Mouse (Mus musculus) embryonic facial prominence, embryonic 15.5 days (tissue): ENCODE measurements around the gene Sdc1. TPM values are rescaled to one million over a fixed set of nuclear protein-coding genes. Genes with fewer than 3 reads are reported as not detected.

ENCODE experiments used
- ATAC-seq: fragments of 200-750 bp; cut with Nextera tagmentation; 2 replicates; pipeline ENCODE4 v1.8.0; 2017; ENCODE audit warnings: low read depth, moderate TSS enrichment; ENCODE audit not compliant: insufficient number of reproducible peaks, low FRiP score, low TSS enrichment
- H3K27ac ChIP-seq: fragments of 300-500 bp; sonication (generic); replicated peaks from 2 replicates; pipeline ENCODE4 v1.5.1; 2015; ENCODE audit warnings: mild to moderate bottlenecking, inconsistent platforms
- H3K27me3 ChIP-seq: fragments of 300-500 bp; sonication (generic); 2 replicates; pipeline ENCODE4 v1.6.1; 2015; ENCODE audit warnings: inconsistent platforms
- H3K36me3 ChIP-seq: fragments of 300-500 bp; sonication (generic); 2 replicates; pipeline ENCODE4 v1.6.1; 2015; ENCODE audit warnings: mild to moderate bottlenecking, inconsistent platforms
- H3K4me1 ChIP-seq: fragments of 300-500 bp; sonication (generic); 2 replicates; pipeline ENCODE4 v1.6.1; 2015; ENCODE audit warnings: inconsistent platforms
- H3K4me2 ChIP-seq: fragments of 300-500 bp; sonication (generic); replicated peaks from 2 replicates; pipeline ENCODE4 v1.6.1; 2015; ENCODE audit warnings: mild to moderate bottlenecking, inconsistent platforms
- H3K4me3 ChIP-seq: fragments of 300-500 bp; sonication (generic); replicated peaks from 2 replicates; pipeline ENCODE4 v1.5.1; 2015; ENCODE audit warnings: mild to moderate bottlenecking, inconsistent platforms
- H3K9ac ChIP-seq: fragments of 300-500 bp; sonication (generic); 2 replicates; pipeline ENCODE4 v1.6.1; 2015; ENCODE audit warnings: inconsistent platforms
- H3K9me3 ChIP-seq: fragments of 300-500 bp; sonication (generic); replicated peaks from 2 replicates; pipeline ENCODE4 v1.6.1; 2016; ENCODE audit warnings: inconsistent platforms
- WGBS: fragments of 180-500 bp; shearing (Covaris S2); methylation state at CpG from one replicate; pipeline ENCODE4 v1.1.7; 2015; 5-methylcytosine and 5-hydroxymethylcytosine counted together
- polyA plus RNA-seq: library from polyadenylated mRNA; unstranded; fragments of >200 nt; fragmentation: Nextera tagmentation; extraction: Ambion mirVana; gene quantifications from 2 replicates; pipeline ENCODE4 v1.2.1, GENCODE M21; 2015

Gene Sdc1
- polyA plus RNA-seq, 1 experiment from 2014 or later, result 181 TPM

GRCm38 (mm10) chr12:8829032-8829660 lies 58.0 kb downstream of the Sdc1 start:
- no peak for ATAC-seq
- no peaks in the 10 kb centered on the region for H3K9me3 ChIP-seq
- no peaks in the 10 kb centered on the region for H3K36me3 ChIP-seq
- H3K27ac ChIP-seq, result no peak overlapping the region
- no peaks in the 10 kb centered on the region for H3K27me3 ChIP-seq
- H3K9ac ChIP-seq, result no peak overlapping the region
- H3K4me2 ChIP-seq, result no peak overlapping the region
- H3K4me3 ChIP-seq, result no peak overlapping the region
- H3K4me1 ChIP-seq, result peaks cover 8% of the 10 kb centered on the region; the same call in 1 of the 2 replicates
- WGBS, result 70% methylated on average over 13 of the region's 13 CpGs

- Histone ChIP-seq H3K9ac (no peak overlapping the region), H3K36me3 (no peaks in the 10 kb centered on the region), H3K27me3 (no peaks in the 10 kb centered on the region), H3K4me3 (no peak overlapping the region), H3K4me2 (no peak overlapping the region), H3K4me1 (peaks cover 8% of the 10 kb centered on the region; the same call in 1 of the 2 replicates), H3K9me3 (no peaks in the 10 kb centered on the region), H3K27ac (no peak overlapping the region)
- ATAC-seq, result no peak
- 86% methylated on average over 5 of the region's 5 CpGs for WGBS
Measured at GRCm38 (mm10) chr12:8829661-8830040, 58.5 kb downstream of the Sdc1 start.

GRCm38 (mm10) chr12:8830967-8831635 lies 60.0 kb downstream of the Sdc1 start:
- 64% methylated on average over 6 of the region's 6 CpGs for WGBS
- no peak overlapping the region for H3K4me2 ChIP-seq
- ATAC-seq, result no peak
- H3K4me3 ChIP-seq, result no peak overlapping the region
- no peak overlapping the region for H3K27ac ChIP-seq
- no peaks in the 10 kb centered on the region for H3K9me3 ChIP-seq
- no peaks in the 10 kb centered on the region for H3K27me3 ChIP-seq
- H3K36me3 ChIP-seq, result no peaks in the 10 kb centered on the region
- H3K9ac ChIP-seq, result no peak overlapping the region
- H3K4me1 ChIP-seq, result no peaks in the 10 kb centered on the region

- Histone ChIP-seq H3K4me1 (no peaks in the 10 kb centered on the region), H3K9ac (no peak overlapping the region), H3K27me3 (no peaks in the 10 kb centered on the region), H3K4me3 (no peak overlapping the region), H3K27ac (no peak overlapping the region), H3K4me2 (no peak overlapping the region), H3K9me3 (no peaks in the 10 kb centered on the region), H3K36me3 (no peaks in the 10 kb centered on the region)
- WGBS, result 79% methylated on average over 6 of the region's 6 CpGs
- no peak for ATAC-seq
Measured at GRCm38 (mm10) chr12:8831710-8832109, 60.6 kb downstream of the Sdc1 start.

GRCm38 (mm10) chr12:8840782-8841325 lies 69.7 kb downstream of the Sdc1 start:
- Histone ChIP-seq H3K4me3 (no peak overlapping the region), H3K4me1 (0 out of 2 replicates have a peak, but pooled peaks cover 9% of the 10 kb centered on the region), H3K36me3 (no peaks in the 10 kb centered on the region), H3K4me2 (no peak overlapping the region), H3K9me3 (no peaks in the 10 kb centered on the region), H3K9ac (no peak overlapping the region), H3K27me3 (no peaks in the 10 kb centered on the region), H3K27ac (no peak overlapping the region)
- 52% methylated on average over 7 of the region's 7 CpGs for WGBS
- ATAC-seq, result no peak

- Histone ChIP-seq H3K9ac (no peak overlapping the region), H3K27ac (no peak overlapping the region), H3K27me3 (no peaks in the 10 kb centered on the region)
Measured at GRCm38 (mm10) chr12:8842725-8843124, 71.6 kb downstream of the Sdc1 start.

More at GRCm38 (mm10) chr12:8842725-8843124, 71.6 kb downstream of the Sdc1 start:
- Histone ChIP-seq H3K4me3 (no peak overlapping the region), H3K4me1 (peaks cover 24% of the 10 kb centered on the region), H3K36me3 (no peaks in the 10 kb centered on the region), H3K9me3 (no peaks in the 10 kb centered on the region), H3K4me2 (no peak overlapping the region)
- no peak for ATAC-seq
- 56% methylated on average over 7 of the region's 7 CpGs for WGBS

Other genes with a start within 250 kb of the Sdc1 start
- gene Slc7a15, start 172.3 kb upstream of the Sdc1 start, polyA plus RNA-seq, result not detected in 2 replicates
- gene Pum2, start 97.2 kb upstream of the Sdc1 start, polyA plus RNA-seq, result 39.2 and 41.0 TPM in 2 replicates
- 449 and 462 TPM in 2 replicates for gene Laptm4a, start 150.3 kb downstream of the Sdc1 start, polyA plus RNA-seq
- gene Matn3, start 176.6 kb downstream of the Sdc1 start, polyA plus RNA-seq, result 10.7 and 17.8 TPM in 2 replicates
- 20.1 and 22.4 TPM in 2 replicates for gene Wdr35, start 202.6 kb downstream of the Sdc1 start, polyA plus RNA-seq